Mouse (Mus musculus): ENCODE measurements around the gene Birc7. TPM values are rescaled to one million over a fixed set of nuclear protein-coding genes. Genes with fewer than 3 reads are reported as not detected.

The Birc7 gene
- total and polyA plus RNA-seq, 3 experiments: not detected

DNA sequence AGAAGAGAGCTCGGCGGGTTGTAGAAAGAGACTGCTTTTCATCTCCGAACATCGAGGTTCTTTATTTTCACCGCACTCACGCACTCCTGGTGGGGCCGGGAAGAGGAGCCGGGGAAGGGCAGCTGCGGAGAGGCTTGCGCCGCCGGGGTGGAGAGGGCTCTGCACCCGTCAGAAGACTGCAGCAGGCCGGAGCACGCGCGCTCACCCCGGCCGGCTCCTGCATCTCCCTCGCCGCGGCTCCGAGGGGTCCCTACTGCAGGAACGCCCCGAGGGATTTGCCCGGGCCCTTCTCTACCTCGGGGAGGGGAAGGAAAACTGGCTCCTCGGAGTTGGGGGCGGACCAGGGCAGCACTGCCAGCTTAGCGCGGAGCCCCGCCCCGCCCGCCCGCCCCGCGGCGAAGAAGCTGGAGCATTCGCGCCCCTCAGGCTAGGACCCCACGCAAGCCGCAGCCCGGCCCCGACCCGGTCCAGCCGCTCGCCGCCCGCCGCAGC lies 35.2 kb upstream of the Birc7 start:
- H3K27ac ChIP-seq (ENCODE audit: control insufficient read depth, low read depth, low read length): no peak overlapping the region
- H3K4me1 ChIP-seq (ENCODE audit: control insufficient read depth in 1 of 2, insufficient read depth in 2 of 2, low read length in 2 of 2): no peaks in the 10 kb centered on the region
- DNase-seq (ENCODE audit: low read depth, low spot score): no peak

DNA sequence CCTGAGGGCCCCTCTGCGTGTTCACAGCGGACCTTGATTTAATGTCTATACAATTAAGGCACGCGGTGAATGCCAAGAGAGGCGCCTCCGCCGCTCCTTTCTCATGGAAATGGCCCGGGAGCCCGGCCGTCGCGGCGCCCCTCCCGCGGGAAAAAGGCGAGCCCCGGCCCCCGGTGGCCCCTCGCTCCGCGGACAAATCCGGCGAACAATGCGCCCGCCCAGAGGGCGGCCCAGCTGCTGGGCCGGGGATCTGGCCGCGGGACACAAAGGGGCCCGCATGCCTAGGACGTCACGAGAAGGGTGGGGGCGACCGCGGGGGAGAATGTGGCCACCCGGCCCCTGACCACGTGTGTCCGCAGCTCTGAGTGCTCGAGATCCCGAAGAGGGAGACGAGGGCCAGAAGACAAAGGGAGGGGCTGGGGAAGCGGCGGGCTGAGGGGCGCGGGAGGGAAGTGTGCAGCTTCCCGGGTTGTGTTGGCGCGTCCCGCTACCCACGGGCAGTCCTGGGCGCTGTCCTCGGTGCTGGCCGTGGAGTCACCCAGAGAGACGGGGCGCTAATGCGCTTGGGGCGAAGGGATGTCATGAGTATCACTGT lies 34.7 kb upstream of the Birc7 start:
- TF ChIP-seq MYC (IDR thresholded peaks at IDR 0.05; ENCODE audit: low read depth, low read length): no peak
- no peak for TF ChIP-seq CHD1 (IDR thresholded peaks at IDR 0.05; ENCODE audit: low read depth, low read length)
- TF ChIP-seq SIN3A (IDR thresholded peaks at IDR 0.05; ENCODE audit: low read length): no peak
- TF ChIP-seq EP300 (IDR thresholded peaks at IDR 0.05; ENCODE audit: low read depth in 1 of 2, low read length in 2 of 2): no peak
- TF ChIP-seq POLR2A (IDR thresholded peaks at IDR 0.05; ENCODE audit: control insufficient read depth in 1 of 2, insufficient read depth in 1 of 2, low read depth in 1 of 2, low read length in 2 of 2, poor library complexity in 1 of 2): no peak
- TF ChIP-seq TCF12 (IDR thresholded peaks at IDR 0.05; ENCODE audit: low read depth, low read length): no peak
- no peak for TF ChIP-seq USF1 (IDR thresholded peaks at IDR 0.05; ENCODE audit: low read depth, low read length)
- H3K27me3 ChIP-seq (ENCODE audit: control insufficient read depth in 1 of 2, insufficient read depth in 2 of 2, low read length in 2 of 2): no peaks in the 10 kb centered on the region

More for the DNA sequence above, 35.2 kb upstream of the Birc7 start:
- no peak overlapping the region for H3K9ac ChIP-seq (ENCODE audit: control insufficient read depth, low read depth, low read length, poor library complexity, severe bottlenecking)
- no peaks in the 10 kb centered on the region for H3K36me3 ChIP-seq (ENCODE audit: control insufficient read depth in 1 of 2, insufficient read depth in 2 of 2, low read length in 2 of 2)
- no peaks in the 10 kb centered on the region for H3K27me3 ChIP-seq (ENCODE audit: control insufficient read depth in 1 of 2, insufficient read depth in 2 of 2, low read length in 2 of 2)
- H3K79me2 ChIP-seq (ENCODE audit: control insufficient read depth, insufficient read depth, low read length, poor library complexity): no peaks in the 10 kb centered on the region
- TF ChIP-seq POLR2AphosphoS5 (IDR thresholded peaks at IDR 0.05; ENCODE audit: borderline replicate concordance, low read depth, low read length) (no peak), TBP (IDR thresholded peaks at IDR 0.05; ENCODE audit: low read depth, low read length) (no peak)
- no peaks in the 10 kb centered on the region for H3K9me3 ChIP-seq (replicated peaks; ENCODE audit: insufficient read depth, low read length)
- no peak overlapping the region for H3K4me3 ChIP-seq (ENCODE audit: control insufficient read depth in 1 of 2, insufficient read depth in 1 of 2, low read depth in 2 of 2, low read length in 2 of 2)

DNA sequence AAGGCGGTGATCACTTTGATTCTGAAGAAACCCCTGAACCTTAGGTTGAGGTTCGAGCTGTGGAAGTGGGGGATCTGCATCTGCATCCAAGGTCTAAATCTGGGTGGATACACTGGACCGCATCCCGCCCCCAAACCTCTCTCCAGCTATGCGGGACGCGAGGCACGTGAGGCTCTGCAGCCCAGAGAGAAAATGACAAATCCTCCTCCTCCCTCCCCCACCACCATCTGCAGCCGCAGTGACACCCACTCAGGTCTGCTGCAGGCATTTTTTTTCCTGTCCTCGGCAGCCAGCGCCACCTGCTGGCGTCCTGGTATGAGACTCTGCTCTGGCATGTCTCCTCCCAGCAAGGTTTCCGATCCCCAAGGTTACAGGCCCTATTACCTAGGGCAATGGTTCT lies 34.1 kb upstream of the Birc7 start:
- H3K4me3 ChIP-seq (ENCODE audit: control insufficient read depth in 1 of 2, insufficient read depth in 1 of 2, low read depth in 2 of 2, low read length in 2 of 2): no peak overlapping the region
- H3K9me3 ChIP-seq (replicated peaks; ENCODE audit: insufficient read depth, low read length): no peaks in the 10 kb centered on the region
- TF ChIP-seq ZNF384 (IDR thresholded peaks at IDR 0.05; ENCODE audit: low read depth, low read length) (0 out of 2 replicates have a peak, but pooled peaks have one; percentile 34), NELFE (IDR thresholded peaks at IDR 0.05; ENCODE audit: low read depth, low read length) (no peak), MAX (IDR thresholded peaks at IDR 0.05; ENCODE audit: low read length) (no peak), MYC (IDR thresholded peaks at IDR 0.05; ENCODE audit: low read depth, low read length) (no peak), MEF2A (IDR thresholded peaks at IDR 0.05; ENCODE audit: extremely low read depth, insufficient replicate concordance, low read depth, low read length, poor library complexity, severe bottlenecking) (no peak), SMC3 (IDR thresholded peaks at IDR 0.05; ENCODE audit: low read depth, low read length) (peak; percentile 16; the same call in 1 of the 2 replicates), RAD21 (IDR thresholded peaks at IDR 0.05; ENCODE audit: low read depth, low read length) (peak; percentile 3), CHD2 (IDR thresholded peaks at IDR 0.05; ENCODE audit: low read length) (no peak), CTCF (IDR thresholded peaks at IDR 0.05 in 2 of 3, conservative IDR thresholded peaks at IDR 0.05 in 1 of 3; ENCODE audit: control insufficient read depth in 1 of 3, insufficient read depth in 1 of 3, low read depth in 2 of 3, low read length in 3 of 3, poor library complexity in 1 of 3, severe bottlenecking in 1 of 3) (peak; percentile 29 to 61 (median 45); a peak in 4 of 6 replicates), E2F4 (IDR thresholded peaks at IDR 0.05; ENCODE audit: borderline replicate concordance, low read depth, low read length) (no peak)
- no peak overlapping the region for H3K9ac ChIP-seq (ENCODE audit: control insufficient read depth, low read depth, low read length, poor library complexity, severe bottlenecking)
- no peaks in the 10 kb centered on the region for H3K79me2 ChIP-seq (ENCODE audit: control insufficient read depth, insufficient read depth, low read length, poor library complexity)
- no peaks in the 10 kb centered on the region for H3K36me3 ChIP-seq (ENCODE audit: control insufficient read depth in 1 of 2, insufficient read depth in 2 of 2, low read length in 2 of 2)
- H3K27me3 ChIP-seq (ENCODE audit: control insufficient read depth in 1 of 2, insufficient read depth in 2 of 2, low read length in 2 of 2): no peaks in the 10 kb centered on the region
- no peaks in the 10 kb centered on the region for H3K4me1 ChIP-seq (ENCODE audit: control insufficient read depth in 1 of 2, insufficient read depth in 2 of 2, low read length in 2 of 2)
- no peak overlapping the region for H3K27ac ChIP-seq (ENCODE audit: control insufficient read depth, low read depth, low read length)
- no peak for DNase-seq (ENCODE audit: low read depth, low spot score)

More for the DNA sequence above, 34.7 kb upstream of the Birc7 start:
- Histone ChIP-seq H3K36me3 (ENCODE audit: control insufficient read depth in 1 of 2, insufficient read depth in 2 of 2, low read length in 2 of 2) (no peaks in the 10 kb centered on the region), H3K4me3 (ENCODE audit: control insufficient read depth in 1 of 2, insufficient read depth in 1 of 2, low read depth in 2 of 2, low read length in 2 of 2) (no peak overlapping the region), H3K9me3 (replicated peaks; ENCODE audit: insufficient read depth, low read length) (no peaks in the 10 kb centered on the region), H3K4me1 (ENCODE audit: control insufficient read depth in 1 of 2, insufficient read depth in 2 of 2, low read length in 2 of 2) (no peaks in the 10 kb centered on the region), H3K9ac (ENCODE audit: control insufficient read depth, low read depth, low read length, poor library complexity, severe bottlenecking) (no peak overlapping the region), H3K27ac (ENCODE audit: control insufficient read depth, low read depth, low read length) (no peak overlapping the region), H3K79me2 (ENCODE audit: control insufficient read depth, insufficient read depth, low read length, poor library complexity) (no peaks in the 10 kb centered on the region)
- no peak for DNase-seq (ENCODE audit: low read depth, low spot score)
